Mouse (Mus musculus) fat pad, adult 2 months (tissue): ENCODE measurements at regions not wholly inside any gene's neighbourhood (a gene's known extent, or its start where the extent isn't known, plus 50 kb on each side); places are given as distances from the start of the nearest gene placed in this dataset.

Source experiments
- DNase-seq: peaks from one replicate; pipeline ENCODE4 v3.0.0-alpha.2; 2011; ENCODE audit warnings: low read depth, low spot score; ENCODE audit errors: extremely low read depth

DNA sequence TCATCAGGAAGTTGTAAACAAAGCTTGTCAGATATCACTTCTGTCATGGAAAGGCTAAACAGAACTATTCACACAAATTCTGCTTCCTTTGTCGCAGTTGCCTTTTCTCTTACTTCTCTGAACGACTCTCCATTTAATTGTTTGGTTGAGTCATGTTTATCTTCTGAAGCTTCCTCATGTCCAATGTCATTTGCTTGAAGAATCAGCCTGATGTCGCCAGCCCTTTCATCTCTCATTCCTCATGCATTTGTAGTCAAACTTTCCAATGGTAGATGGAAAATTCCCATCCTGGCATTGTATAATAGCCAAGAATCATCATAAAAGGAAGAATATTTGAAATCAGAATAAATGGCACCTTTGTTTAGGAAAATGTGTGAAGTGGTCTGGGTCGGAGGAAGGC, 225.6 kb upstream of the Pde3a start:
- no peak for DNase-seq

DNA sequence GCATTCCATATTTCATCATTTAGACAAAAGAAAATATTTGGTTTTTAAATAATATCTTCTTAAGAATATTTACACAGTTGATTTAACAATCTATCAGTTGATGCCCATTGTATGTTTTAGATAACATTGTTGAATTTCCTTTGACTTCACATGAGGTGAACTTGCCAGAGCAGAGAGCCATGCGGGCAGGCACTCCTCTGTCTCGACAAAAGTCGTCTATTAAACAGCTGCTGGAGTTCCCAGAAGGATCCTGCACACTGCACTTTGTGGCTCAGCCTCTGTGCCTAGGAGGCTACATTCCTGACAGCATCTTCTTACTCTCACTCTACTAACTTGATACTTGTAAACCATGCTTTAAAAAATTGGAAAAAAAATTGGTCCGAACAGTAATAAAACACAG, 221.7 kb upstream of the Pde3a start:
- DNase-seq: no peak

DNA sequence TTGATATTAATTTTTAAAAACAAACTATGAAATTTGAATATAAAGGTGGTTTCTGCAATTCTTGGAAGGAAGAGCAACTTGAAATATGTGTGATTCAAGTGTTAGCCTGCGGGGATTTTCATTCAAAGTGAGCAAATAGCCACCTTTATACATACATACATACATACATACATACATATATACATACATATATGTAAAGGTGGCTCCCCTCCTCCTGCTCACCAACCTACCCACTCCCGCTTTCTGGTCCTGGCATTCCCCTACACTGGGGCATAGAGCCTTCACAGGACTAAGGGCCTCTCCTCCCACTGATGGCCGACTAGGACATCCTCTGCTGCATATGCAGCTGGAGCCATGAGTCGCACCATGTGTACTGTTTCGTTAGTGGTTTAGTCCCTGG, 221.3 kb upstream of the Pde3a start:
- no peak for DNase-seq

DNA sequence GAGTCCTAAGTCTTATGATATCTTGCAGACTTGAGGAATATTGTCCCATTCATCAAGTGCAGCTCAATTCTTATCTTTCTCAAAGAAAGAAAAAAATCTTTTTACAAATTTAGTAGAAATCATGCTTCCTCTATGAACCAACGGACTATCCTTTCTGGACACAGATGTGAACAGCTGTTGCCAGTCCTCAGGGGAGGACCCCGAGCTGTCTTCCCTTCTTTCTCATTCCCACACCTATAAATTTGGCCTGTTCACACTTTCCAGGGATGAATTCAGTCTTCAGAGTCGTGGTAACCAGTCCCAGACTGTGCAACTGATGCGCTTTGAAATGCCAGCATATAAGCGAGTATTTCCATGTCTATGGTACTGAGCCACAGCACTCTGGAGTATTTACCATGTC, 214.2 kb upstream of the Pde3a start:
- DNase-seq: no peak

DNA sequence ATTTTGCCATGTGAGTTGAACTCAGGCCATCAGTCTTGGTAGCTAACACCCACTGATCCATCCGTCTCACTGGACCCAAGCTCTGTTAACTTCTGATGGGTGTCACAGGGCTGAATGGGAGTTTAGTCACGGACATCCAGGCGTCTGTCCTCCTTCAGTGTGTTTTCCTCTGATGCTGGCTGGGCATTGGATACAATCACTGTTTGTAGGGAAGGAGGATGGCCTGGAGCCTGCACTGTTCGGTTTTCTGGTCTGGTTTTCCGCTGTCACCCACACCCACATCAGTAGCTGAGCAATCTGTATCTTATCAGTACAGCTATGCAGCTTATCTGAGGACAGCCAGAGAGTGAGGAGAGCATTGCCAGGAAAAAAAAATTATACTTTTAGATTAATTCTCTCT, 207.7 kb upstream of the Pde3a start:
- no peak for DNase-seq

DNA sequence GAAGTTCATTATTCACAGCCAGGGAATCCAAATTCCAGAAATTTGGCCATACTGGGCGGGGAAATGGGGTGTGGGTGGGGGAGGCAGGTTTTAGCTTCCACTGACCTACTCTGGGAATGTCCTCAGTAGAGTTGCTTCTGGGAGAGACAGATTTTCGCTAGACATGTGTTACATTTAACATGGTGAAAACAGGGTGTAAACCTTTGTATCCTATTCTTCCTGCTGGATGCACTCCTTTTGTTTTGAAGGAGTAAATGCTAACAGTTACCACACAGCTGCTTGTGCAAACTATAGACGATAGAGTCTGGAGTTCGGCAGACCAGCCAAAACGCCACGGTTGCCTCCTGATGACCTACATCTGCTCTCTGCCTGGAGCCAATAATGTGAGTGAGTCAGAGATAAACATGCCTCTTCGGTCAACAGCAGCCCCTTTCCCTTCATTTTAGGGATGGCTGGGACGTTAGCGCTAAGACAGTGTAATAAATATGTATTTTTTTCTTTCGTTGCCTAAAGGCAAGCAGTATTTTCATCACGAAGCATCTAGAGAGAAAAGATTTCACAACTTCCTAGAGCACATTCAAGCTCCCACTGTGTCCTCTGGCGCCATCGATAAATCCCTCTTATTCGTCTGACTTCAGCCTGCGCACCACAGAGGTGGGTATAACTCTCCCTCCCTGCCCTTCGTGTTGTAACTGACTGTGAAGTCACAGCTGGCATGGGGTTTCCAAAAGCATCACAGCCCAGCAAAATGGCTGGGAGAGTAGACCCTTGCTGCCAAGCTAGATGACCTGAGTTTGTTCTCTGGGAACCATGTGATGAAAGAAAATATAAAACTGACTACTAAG, 207.1 kb upstream of the Pde3a start:
- no peak for DNase-seq

DNA sequence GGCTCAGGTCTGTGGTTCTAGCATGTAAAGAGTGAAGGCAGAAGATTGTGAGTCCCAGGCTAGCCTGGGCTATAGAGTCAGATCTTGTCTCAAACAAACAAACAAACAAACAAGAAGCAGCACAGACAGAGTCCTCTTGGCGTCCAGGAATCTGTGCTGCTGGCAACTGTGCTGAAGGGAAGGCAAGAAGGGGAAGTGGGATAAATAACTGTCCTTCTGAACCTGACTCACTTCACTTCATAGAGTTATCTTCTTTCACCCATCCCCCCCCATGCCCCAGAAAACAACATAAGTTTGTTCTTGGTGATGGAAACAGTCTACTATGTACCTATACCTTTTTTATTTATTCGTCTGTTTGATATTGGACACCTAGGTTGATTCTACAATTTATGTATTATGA, 200.8 kb upstream of the Pde3a start:
- DNase-seq: no peak

DNA sequence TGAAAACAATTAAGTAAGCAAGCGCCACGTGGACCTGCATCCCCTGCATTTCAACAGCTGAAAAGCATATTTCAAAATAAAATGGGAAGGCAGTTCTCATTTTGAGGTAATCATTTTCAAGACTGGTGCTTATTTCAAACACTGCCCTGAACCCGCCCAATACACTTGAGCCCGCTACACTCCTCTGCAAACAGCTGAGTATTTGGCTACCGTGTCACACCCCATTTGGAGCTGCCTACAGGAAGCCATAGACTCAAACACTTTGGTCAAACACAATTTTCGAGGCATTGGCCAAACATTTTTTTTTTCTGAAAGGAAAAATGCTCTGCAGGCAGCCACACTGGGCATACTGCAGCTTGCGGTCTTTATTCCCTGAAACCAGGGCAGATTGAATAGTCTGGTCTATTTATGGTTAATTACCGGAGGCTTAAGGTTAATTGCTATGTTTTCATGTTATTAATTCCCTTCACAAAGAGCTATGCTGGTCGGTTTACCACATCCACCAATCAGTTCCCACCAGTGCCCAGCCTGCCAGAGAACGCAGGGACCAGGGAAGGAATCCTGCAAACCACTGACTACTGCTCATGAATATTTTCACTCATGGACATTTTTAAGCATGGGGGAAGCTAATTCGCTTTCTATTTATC, 198.9 kb upstream of the Pde3a start:
- no peak for DNase-seq

DNA sequence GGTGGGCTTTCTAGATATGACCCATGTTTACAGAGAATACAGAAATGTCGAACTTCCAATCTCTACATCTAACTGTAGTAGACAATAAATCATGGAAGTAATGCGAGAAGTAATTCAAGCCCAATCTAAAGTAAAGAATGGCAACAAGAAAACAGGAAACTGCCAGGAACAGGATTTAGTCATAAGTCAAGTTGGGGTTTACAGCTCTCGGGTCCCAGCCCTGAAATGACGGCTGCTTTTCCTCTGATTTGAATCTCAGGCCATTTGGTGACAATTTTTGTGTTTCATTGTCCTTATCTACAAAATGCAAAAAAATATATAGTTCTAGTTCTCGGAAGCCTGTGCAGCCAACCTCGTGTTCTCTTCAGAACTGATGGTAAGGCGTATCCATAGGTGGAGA, 195.0 kb upstream of the Pde3a start:
- no peak for DNase-seq

DNA sequence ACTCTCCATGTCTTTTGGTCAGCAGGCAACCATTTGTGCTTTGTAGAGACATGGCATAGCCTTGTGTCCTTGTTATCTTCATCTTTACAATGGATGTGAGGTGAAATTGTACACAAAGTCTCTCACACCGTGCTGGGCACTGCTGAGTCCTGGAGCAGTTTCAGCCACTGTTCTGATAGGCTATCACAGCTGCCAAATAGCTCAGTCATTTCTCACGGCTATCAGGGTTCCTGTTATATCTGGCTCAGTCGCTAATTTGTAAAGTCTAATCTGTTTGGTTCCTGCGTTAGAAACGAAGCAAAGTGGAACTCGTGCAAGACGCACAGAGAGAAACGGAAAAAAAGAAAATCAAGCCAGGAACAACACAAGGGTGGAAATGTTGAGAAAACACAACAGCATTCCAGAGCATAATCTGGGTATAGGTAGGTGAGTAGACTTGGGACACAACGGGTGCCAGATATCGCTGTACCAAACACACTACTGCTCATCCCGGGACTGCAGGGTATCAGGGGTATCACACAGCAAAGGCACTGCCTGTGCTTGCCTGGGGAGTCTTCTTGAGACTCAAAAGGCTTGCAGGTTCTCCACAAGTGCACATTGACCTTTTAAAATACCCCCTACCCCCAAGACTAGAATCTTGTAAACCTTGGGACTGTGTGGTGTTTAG, 189.7 kb upstream of the Pde3a start:
- DNase-seq: no peak

DNA sequence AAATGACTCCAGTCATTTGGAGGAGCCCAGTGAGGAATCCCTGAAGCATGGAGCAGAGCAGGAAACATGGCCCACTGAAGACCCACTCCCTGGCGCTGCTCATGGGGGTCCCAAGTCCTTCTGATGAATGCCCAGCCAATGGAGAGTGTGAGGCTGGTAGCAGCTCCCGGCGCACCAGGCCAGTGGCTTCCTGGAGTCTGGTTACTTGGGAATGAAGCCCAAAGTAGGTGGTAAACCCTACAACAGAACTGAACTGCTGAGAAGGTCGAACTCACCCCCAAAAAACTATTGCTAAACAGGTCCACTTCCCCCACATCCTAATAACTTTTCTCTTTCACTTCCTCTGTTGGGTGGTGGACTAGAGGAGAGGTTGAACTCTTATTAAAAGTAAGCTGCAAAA, 183.3 kb upstream of the Pde3a start:
- DNase-seq: no peak

DNA sequence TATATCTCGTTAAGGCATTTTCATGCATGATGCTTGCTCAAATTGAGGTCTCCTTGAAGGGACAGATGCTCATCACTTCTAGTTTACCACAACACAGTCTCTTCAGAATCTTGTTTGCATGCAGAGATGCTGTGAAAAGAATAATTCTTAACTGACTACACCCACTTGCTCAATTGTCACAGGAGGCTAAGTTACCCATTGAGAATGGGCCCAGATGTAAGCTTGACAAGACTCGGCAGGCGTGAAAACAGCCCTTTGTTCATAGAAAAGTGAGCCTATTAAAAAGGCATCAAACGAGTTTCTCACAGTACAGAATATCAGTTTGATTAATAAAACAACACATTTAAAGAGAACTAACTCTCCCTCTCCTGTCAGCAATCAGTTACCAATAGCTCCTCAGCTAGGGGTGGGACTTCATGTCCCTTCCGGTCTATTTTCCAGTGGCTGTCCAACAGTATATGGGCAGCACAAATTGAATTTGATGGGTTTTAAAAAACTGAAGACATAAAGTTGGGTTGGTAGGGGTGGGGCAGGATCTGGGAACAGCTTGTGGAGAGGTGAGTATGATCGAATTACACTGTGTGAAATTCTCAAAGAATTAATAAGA, 180.1 kb upstream of the Pde3a start:
- no peak for DNase-seq

DNA sequence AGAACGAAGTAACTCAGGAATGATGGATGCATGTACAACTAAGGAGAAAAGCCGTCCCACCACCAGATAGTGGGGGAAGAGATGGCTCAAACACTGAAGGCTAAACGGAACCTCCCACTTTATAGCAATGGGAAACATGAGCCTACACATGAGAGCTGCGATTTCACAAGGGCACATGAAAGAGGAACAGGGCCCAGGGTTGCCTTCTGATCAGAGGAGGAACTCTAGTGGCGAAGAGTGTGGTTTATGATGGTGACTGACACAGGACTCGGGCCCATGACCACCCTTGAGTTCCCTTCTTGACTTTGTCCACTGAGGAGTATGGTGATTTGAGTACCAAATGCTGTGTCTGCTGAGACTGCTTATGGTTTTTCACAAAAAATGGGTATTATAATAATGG, 179.2 kb upstream of the Pde3a start:
- no peak for DNase-seq

DNA sequence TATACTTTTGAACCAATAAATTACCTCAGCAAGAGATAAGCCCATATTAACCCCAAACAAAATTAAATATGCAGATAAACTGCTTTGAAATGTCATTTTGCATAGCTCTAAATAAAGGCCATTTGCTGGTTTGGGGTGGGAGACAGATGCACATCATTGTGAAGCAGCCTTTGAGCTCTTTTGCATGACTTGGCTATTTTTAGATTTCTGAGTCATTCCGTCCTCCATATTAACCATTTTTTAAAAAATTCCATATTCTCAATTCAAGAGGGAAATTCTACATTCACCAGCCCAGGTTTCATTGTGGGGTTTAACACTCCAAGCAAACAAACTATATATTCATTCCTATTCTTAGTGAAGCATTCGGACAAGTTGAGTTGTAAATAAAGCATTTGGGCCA, 177.6 kb upstream of the Pde3a start:
- DNase-seq: no peak

DNA sequence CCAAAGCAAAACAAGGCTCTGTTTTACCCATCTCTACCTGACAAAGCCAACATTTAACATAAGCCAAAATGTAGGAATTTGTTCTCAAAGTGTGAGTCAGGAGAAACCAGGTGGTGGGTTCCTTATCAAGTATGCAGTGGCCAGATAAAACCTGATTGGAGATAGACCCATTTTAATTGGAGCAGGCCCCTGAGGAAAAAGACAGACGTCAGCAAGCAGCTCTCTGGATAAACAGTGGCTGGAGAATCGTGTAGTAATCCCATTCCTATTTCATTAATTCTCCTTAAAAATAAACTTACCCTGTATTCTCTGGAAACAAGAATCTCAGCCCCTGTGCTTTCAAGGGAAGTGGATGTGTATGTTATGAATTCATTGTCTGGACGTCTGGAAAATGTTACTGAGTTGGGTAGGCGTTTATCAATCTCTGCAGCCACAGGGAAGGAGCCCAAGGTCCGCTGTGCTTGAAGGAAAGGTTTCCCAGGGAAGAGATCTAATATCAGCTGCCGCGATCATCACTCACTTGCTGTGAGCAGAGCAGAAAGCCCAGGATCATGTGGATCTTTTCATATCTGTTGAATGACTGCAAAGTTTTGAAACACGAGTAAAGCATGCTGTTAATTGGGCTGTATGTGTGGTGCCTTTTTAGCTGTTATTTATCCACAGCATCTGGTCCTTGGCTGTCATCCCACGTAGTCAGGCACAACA, 157.8 kb upstream of the Pde3a start:
- DNase-seq: no peak

DNA sequence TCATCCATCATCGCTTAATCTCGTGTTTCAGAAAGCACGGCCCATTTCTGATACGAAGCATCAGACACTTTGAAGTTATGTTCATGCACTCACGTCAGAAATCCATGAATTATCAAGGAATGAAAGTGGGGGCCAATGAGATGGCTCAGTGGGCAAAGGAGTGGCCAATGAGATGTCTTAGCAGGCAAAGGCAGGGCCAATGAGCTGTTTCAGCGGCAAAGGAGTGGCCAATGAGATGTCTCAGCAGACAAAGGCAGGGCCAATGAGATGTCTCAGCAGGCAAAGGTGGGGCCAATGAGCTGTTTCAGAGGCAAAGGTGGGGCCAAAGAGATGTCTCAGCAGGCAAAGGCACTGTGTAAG, 157.3 kb upstream of the Pde3a start:
- no peak for DNase-seq

DNA sequence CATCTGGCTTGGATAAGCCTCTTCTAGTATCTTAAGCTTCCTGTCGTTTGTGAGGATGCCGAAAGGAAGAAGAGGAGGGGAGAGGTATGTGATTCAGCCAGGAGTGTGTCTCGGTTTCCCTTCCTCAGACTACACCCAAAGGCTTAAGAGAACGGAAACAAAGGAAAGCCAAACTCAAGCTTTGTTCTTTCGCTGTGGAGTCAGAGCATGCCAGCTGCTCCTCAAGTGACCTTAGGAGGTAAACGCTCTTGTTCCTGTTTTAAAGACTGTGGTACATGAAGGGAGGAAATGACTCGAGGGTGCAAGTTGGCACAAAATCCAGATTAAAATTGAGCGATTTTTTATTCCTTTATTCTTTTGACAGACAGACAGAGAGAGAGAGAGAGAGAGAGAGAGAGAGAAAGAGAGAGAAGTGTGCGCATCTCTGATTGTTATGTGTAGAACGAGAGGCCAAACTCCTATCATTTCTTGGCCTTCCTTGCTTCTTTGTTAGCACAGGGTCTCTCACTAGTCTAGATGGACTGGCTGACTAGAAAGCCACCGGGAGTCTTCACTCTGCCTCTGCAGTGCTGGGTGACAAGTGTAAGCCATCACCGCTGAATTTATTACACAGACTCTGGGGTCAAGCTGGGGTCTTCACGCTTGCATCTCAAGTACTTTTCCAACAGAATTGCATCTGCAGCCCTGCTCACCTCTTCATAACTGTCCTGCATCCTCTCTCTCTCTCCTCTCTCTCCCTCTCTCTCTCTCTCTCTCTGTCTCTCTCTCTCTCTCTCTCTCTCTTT, 151.5 kb upstream of the Pde3a start:
- no peak for DNase-seq

DNA sequence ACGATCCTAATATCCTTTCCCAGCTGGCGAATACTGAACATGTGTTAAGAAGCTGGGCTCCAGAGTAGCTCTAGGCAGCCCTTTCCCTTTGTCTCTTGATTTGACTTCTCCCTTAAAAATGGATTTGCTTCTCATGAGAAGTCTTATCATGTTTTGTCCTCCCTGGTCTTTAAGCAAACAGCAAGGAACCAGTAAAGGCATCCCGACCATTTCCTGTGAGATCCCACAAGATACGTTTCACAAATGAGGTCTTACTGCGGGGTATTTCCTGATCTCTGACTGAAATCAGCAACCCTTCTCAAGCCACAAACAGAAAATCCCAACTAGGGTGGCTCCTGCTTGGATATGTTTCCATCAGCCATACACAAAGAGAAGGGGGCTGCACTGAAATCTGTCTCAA, 130.8 kb upstream of the Pde3a start:
- no peak for DNase-seq

DNA sequence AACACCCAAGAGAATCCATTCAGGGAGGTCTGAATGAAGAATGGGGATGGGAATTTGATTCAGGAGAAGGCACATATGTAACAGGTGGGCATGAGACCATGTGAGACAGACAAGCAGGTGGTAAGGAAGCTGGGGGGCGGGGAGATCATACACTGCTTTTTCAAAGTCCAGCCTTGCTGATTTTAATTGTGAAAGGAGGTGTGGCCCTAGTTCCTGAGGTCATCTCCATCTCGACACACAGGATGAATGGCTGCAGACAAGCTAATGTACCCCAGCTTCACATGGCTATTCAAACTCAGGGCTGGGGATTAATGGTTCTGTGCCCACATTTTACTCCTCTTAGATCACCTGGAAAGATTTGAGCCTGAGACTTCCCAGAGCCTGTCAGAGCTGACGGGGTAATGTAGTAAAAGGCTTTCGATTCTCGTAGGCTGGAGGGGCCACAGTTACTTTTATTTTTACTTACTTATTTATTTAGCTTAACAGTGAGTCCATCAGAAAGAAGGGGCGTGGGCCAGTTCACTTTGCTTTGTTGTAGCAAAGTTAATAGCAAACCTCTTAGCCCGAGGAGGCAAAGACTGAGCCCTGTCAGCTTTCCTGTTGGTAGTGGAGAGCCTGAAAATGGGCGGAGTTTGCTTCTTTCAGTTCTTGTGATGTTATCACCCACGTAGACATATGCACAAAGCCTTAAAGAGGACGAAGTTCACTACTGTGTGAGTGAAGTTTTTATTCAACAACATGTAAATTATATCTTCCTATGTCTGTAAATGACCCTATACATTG, 122.3 kb upstream of the Pde3a start:
- DNase-seq: no peak

DNA sequence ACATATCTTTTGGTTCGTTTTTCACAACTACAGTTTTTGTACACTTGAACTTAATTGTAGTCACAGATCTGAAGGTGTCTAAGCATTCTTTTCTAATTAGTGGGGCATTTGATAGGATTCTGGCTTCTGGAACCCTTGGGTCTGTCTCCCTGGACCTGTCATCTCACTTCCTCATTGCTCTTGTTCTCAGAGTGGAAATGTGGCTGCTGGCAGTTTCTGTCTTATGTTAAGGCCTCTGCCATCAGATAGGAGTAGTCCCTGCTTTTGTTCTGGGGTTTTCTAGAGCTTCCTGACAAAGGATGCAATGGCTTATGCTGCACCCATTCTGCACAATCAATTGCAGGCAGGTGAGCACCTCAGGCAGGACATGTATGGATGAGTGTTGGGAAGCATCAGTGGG, 119.5 kb upstream of the Pde3a start:
- no peak for DNase-seq
